Mouse (Mus musculus): ENCODE data around the gene Fabp1. TPM values are rescaled to one million over a fixed set of nuclear protein-coding genes. Genes with fewer than 3 reads are reported as not detected.

Gene Fabp1
- total RNA-seq (2022) = not detected

DNA sequence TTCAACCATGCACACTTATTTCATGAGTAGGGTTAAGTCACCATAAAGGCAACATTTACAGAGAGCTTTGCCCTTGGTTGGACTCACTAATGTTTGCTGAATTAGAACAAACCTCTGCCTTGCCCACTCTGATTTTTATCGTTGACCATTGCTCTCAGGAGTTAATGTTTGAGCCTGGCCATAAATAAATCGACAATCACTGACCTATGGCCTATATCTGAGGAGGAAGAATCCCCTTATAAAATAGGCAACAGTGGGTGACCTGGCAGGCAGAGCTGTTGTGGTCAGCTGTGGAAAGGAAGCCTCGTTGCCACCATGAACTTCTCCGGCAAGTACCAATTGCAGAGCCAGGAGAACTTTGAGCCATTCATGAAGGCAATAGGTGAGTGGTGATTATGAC, at the start of gene Fabp1:
Fabp1 (plus strand) TSS at position 216 of the 400 bp plus-strand sequence.
- no peak for DNase-seq (ENCODE audit: low spot score in 2 of 2)

DNA sequence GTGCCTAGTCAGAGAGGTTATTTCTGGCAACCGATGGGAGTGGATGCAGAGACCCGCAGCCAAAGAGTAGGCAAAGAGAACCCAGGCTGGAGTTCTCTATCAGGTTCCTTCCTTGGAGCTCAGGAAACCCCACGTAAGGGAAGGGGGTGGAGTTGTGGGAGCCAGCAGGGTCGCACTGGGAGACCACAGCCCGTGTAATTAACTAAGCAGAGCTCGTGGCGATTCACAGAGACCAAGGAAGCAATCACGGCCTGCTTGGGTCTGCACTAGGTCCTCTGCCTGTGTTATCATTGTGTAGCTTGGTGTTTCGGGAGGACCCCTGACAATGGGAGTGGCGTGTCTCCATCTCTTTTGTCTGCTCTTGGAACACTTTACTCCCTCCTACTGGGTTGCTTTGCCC, 48.5 kb upstream of the Fabp1 start:
- DNase-seq (ENCODE audit: low spot score in 2 of 2) = no peak

DNA sequence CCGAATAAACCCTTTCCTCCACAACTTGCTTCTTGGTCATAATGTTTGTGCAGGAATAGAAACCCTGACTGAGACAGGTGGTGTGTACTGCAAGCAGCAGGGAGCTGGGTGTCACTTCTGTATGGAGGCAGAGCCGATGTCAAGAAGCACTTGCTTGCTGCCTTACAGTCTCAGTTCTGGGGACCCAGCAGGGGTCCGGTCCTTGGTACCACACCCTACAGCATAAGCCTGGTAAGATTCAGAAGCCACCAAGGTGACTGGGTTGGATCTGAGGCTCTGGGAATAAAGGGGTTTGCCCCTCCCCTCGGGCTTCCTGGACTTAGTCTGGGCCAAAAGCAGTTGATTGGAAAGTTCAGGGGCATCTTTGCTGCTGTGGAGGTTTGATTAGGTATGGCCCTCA, 46.1 kb upstream of the Fabp1 start:
- DNase-seq (ENCODE audit: low spot score in 2 of 2) = no peak

DNA sequence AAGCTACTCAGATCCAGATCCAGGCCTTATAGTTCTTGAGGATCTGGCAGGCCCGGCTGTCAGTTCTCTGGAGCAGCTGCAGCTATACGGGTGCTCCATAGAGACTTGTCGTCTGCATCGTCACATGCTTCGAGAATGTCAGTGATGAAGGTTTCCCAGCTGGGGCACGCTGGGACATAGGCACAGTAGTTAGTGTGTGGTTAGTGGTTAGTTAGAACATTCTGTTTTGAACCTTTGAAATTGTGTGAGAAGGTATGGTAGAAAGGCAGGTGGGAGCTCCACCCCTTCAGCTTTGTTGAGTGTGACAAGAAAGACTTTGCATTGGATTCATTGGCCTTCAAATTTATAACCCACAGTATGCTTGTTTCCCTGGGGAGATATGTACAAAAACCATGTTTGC, 44.8 kb upstream of the Fabp1 start:
- no peak for DNase-seq (ENCODE audit: low spot score in 2 of 2)

DNA sequence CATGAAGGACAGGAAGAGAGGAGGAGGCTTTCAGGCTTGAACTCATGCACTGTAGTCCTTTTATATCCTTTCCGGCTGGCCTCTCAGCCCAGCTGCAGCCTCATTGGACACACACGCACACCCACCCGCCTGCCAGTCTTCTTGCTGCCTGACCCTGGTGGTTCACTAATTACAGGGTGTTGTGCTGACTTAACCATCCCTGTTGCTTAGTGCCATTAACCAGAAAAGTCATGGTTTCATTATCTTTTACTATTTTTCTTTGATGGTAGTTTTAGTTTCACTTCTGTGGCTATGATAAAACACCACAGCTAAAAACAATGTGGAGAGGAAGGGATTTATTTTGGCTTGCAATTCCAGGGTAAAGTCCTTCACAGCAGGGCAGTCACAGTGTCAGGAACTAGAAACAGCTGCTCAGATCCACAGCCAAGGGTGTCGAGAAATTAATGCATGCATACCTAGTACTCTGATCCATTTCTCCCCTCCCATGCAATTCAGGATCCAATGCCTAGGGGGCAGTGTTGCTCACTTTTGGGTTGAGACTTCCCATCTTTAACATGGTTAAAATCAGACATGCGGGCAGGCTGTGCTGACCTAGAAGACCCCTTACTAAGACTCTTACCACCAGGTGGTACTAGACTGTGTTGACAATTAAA, 42.8 kb upstream of the Fabp1 start:
- no peak for DNase-seq (ENCODE audit: low spot score in 2 of 2)

- DNase-seq (ENCODE audit: low spot score in 2 of 2) = no peak
Measured at GRCm38 (mm10) chr6:71161290-71161689, 38.3 kb upstream of the Fabp1 start.

- no peak for DNase-seq (ENCODE audit: low spot score in 2 of 2)
Measured at GRCm38 (mm10) chr6:71162269-71162668, 37.4 kb upstream of the Fabp1 start.

DNA sequence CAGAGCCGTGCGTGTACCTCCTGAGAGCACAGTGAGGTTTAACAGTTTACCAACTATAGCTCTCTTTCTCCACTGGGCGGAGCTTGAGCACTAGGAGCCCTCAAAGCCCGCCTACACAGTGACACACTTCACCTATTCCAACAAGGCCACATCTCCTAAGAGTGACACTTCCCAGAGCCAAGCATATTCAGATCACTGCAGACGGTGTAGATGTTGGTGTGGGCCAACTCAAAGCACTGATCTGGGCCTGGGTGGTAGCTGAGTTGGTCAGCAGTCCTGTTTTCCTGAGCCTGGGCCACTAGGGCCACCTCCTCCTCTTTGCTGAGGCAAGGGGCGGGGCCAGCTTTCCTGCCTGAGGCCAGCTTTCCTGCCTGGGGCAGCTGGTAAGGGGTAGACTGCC, 35.2 kb upstream of the Fabp1 start:
- no peak for DNase-seq (ENCODE audit: low spot score in 2 of 2)

- DNase-seq (ENCODE audit: low spot score in 2 of 2) = no peak
Measured at GRCm38 (mm10) chr6:71166551-71167169, 33.0 kb upstream of the Fabp1 start.

DNA sequence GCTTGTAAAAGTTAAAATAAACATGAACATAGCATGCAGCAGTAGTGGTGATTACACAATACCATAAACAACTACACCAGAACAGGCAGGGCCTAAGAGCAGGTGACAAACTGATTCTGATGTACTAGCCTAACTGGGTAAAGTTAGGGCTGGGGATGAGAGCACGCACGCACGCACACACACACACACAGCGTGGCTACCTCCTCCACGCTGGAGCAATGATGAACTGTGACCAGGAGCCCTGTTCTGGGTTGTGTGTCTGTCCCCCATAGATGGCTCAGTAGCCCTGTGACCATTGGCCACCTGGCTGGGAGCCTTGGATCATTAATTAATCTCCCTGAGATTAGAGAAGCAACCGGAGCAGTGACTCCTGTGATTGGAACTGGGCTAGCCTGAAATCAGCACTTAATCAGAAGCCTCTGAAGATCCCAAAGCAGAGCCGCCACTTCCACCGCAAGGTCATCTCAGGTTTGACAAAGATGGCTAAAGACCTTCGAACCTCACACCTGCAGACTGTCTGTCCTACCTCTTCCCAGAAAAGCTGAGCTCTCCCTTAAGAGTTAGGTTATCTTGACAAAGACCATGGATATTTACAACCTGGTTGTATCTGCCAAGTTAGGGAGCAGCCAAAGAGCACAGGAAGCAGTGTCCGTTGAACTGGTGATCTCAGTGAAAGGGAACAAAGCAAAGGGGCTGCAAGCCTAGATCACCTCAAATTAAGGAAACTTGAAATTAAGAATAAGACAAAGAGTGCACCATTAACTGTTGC, 26.6 kb upstream of the Fabp1 start:
- DNase-seq (ENCODE audit: low spot score in 2 of 2) = no peak

DNA sequence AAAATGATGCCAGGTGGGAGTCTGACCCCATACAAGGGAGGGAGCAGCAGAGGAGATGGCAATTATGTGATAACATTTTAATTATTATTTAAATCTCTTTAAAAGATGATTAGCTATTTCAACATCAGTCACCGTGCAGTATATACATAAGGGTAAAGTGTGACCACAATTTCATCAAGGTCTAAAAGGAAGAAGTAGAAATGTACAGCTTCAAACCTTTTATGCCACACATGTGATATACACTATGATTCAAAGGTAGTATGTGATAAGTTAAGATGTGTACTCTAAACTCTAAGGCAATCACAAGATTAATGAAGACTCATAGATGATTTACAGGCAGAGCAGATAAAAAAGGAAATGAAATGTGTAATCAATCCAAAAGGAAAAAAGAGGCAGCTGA, 19.0 kb upstream of the Fabp1 start:
- no peak for DNase-seq (ENCODE audit: low spot score in 2 of 2)

GRCm38 (mm10) chr6:71184941-71185604, 14.6 kb upstream of the Fabp1 start:
- DNase-seq (ENCODE audit: low spot score in 2 of 2) = no peak

- no peak for DNase-seq (ENCODE audit: low spot score in 2 of 2)
Measured at GRCm38 (mm10) chr6:71189578-71189977, 10.0 kb upstream of the Fabp1 start.

DNA sequence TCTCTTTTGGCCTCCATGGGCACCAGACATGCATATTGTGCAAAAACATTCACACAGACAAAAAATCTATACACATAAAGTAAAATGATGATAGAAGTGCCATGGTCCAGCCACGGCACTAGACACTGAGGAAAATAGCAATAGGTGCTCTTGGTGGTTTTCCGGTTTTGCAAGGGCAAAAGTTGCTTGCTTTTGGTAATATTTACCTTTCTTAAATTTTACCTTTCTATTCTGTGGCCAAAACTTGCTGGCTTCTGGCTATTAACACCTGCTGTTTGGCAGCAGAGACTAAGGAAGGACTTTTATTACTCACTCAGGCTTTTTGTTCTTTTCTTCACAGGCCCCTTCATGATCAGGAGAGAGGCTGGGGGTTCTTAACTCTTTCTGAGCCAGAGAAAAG, 9.1 kb upstream of the Fabp1 start:
- no peak for DNase-seq (ENCODE audit: low spot score in 2 of 2)

GRCm38 (mm10) chr6:71193151-71193740, 6.4 kb upstream of the Fabp1 start:
- DNase-seq (ENCODE audit: low spot score in 2 of 2) = no peak

- no peak for DNase-seq (ENCODE audit: low spot score in 2 of 2)
Measured at GRCm38 (mm10) chr6:71196107-71196506, 3.5 kb upstream of the Fabp1 start.

- no peak for DNase-seq (ENCODE audit: low spot score in 2 of 2)
Measured at GRCm38 (mm10) chr6:71197636-71198535, 1.7 kb upstream of the Fabp1 start.

DNA sequence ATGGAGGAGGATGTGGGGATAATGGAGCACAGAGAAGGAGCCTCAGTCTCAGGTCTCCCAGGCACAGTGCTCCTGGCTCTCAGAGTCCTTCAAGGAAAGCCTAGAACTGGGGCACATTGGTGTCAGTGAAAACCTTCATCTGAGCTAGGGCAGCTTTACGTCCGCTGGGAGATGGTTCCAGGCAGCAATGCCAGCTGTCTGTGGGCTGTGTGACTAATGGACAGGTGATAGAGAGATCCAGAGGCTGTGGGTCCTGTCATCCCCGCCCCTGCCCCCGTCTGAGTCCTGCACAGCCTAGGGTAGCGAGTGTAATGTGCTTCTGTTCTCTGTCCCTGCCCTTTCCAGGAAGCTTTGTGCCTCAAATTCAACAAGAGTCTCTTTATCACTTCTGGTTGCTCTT, 2.3 kb downstream of the Fabp1 start:
- no peak for DNase-seq (ENCODE audit: low spot score in 2 of 2)

- DNase-seq (ENCODE audit: low spot score in 2 of 2) = no peak
Measured at GRCm38 (mm10) chr6:71203674-71204073, 4.0 kb downstream of the Fabp1 start.

DNA sequence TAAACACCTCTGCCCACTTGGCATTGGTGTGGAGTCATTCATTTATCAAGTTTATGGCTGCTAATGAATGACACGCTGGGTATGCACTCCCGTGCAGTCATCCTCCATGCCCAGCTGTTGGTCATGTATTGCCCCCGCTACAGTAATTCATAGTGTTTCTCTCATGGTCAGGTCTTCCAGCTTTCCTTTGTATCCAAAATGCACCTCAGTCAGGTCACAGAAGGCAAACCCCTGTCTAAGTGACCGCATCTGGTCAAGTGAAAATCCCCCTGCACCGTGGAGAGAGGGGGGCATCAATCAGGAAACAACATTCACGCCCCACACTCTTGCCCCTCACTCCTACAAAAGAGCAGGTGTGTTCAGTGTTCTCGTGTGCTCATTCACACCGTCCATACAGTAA, 4.5 kb downstream of the Fabp1 start:
- no peak for DNase-seq (ENCODE audit: low spot score in 2 of 2)

GRCm38 (mm10) chr6:71208691-71209090, 9.1 kb downstream of the Fabp1 start:
- no peak for DNase-seq (ENCODE audit: low spot score in 2 of 2)

Data from left cerebral cortex, adult 8-10 months (tissue).